1 mouse cellular context compared by ENCODE assay signal in the genomic region with DNA sequence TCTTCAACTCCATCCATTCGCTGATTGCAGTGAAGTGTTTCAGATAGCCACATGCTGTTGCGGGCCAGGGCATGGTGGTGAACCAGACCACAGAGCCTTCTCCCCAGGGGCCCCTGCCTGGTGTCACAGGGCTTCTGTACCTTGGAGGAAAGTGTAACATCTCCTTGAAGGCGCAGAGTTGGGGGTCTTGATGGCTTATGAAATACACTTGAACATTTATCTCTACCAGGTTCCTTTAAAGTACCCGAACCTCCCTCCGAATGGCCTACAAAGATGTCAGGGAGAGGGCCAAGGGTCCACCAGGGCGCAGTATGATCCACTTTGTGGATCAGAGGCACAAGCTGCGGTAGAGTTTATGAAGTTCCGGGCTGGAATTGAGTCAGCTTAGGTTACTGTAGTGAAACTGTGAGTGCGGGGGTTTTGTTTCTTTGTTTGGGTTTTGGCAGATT.
A peak's percentile ranks its signal among the peaks of the same experiment; 100 is the strongest.
TF ChIP-seq lines count a peak whose summit lies in the region.

No protein-coding gene starts in this region.

TF ChIP-seq in CH12.LX, 34 proteins besides CTCF, POLR2A, EP300 and RAD21:
- TF ChIP-seq KAT2A (IDR thresholded peaks at IDR 0.05; ENCODE audit: insufficient replicate concordance, low read length) (0 out of 2 replicates have a peak, but pooled peaks have one; percentile 44), HCFC1 (IDR thresholded peaks at IDR 0.05; ENCODE audit: low read depth, low read length) (peak; percentile 44; the same call in 1 of the 2 replicates), RCOR1 (conservative IDR thresholded peaks at IDR 0.05; ENCODE audit: low read depth, low read length) (peak; percentile 88), SIN3A (IDR thresholded peaks at IDR 0.05; ENCODE audit: low read length) (peak; percentile 81; the same call in 1 of the 2 replicates), IRF4 (IDR thresholded peaks at IDR 0.05; ENCODE audit: low read depth, low read length) (peak; percentile 97), MEF2A (IDR thresholded peaks at IDR 0.05; ENCODE audit: borderline replicate concordance, low read depth, low read length) (peak; percentile 79), TCF12 (IDR thresholded peaks at IDR 0.05; ENCODE audit: low read depth, low read length) (peak; percentile 51; the same call in 1 of the 2 replicates), ZC3H11A (IDR thresholded peaks at IDR 0.05; ENCODE audit: low read depth, low read length) (no peak), ELF1 (IDR thresholded peaks at IDR 0.05; ENCODE audit: low read depth, low read length) (peak; percentile 53; the same call in 1 of the 2 replicates), MXI1 (IDR thresholded peaks at IDR 0.05; ENCODE audit: low read depth, low read length) (peak; percentile 5; the same call in 1 of the 2 replicates), BHLHE40 (IDR thresholded peaks at IDR 0.05; ENCODE audit: low read depth, low read length) (peak; percentile 89), ETS1 (conservative IDR thresholded peaks at IDR 0.05; ENCODE audit: low read depth, low read length) (peak; percentile 76), GABPA (IDR thresholded peaks at IDR 0.05; ENCODE audit: insufficient replicate concordance, low read depth, low read length) (no peak), ZKSCAN1 (IDR thresholded peaks at IDR 0.05; ENCODE audit: borderline replicate concordance, low read depth, low read length) (no peak), JUN (IDR thresholded peaks at IDR 0.05; ENCODE audit: insufficient read depth, low read depth, low read length) (peak; percentile 71), CHD1 (IDR thresholded peaks at IDR 0.05; ENCODE audit: low read depth, low read length) (0 out of 2 replicates have a peak, but pooled peaks have one; percentile 53), MAFK (IDR thresholded peaks at IDR 0.05; ENCODE audit: insufficient replicate concordance, low read length) (peak; percentile 62; the same call in 1 of the 2 replicates), MYC (IDR thresholded peaks at IDR 0.05; ENCODE audit: low read depth, low read length) (no peak), SMC3 (IDR thresholded peaks at IDR 0.05; ENCODE audit: low read depth, low read length) (peak; percentile 42), MAZ (IDR thresholded peaks at IDR 0.05; ENCODE audit: low read depth, low read length) (peak; percentile 77; the same call in 1 of the 2 replicates), PAX5 (IDR thresholded peaks at IDR 0.05; ENCODE audit: low read length) (no peak), TBP (conservative IDR thresholded peaks at IDR 0.05; ENCODE audit: low read depth, low read length) (no peak), JUND (conservative IDR thresholded peaks at IDR 0.05; ENCODE audit: low read depth, low read length) (peak; percentile 86), NELFE (IDR thresholded peaks at IDR 0.05; ENCODE audit: low read depth, low read length) (0 out of 2 replicates have a peak, but pooled peaks have one; percentile 28)
